Mouse (Mus musculus) embryo, embryonic 9.5 days (tissue): ENCODE data around the gene Vmn1r230.

Experiments
- DNase-seq: peaks from one replicate; pipeline ENCODE4 v3.0.0-alpha.2; 2017; ENCODE audit errors: extremely low spot score

The Vmn1r230 gene

GRCm38 (mm10) chr17:20840144-20840543 lies at the start of gene Vmn1r230:
Vmn1r230 (plus strand) TSS chr17:20840444.
- no peak for DNase-seq

GRCm38 (mm10) chr17:20811255-20811654 lies 29.0 kb upstream of the Vmn1r230 start, which contains the start of gene Vmn1r229:
Vmn1r229 (plus strand) TSS chr17:20811555.
- no peak for DNase-seq
